Mouse (Mus musculus) lung, postnatal 0 days (tissue): Measurements from ENCODE around the gene Prr22.

Source experiments
- CTCF ChIP-seq: IDR thresholded peaks from 2 replicates; pipeline ENCODE4 v1.5.1; 2016; ENCODE audit warnings: antibody characterized with exemption, mild to moderate bottlenecking
- EP300 ChIP-seq: IDR thresholded peaks from 2 replicates; pipeline ENCODE4 v1.6.1; 2016; ENCODE audit warnings: antibody characterized with exemption, mild to moderate bottlenecking, control low read depth

GRCm38 (mm10) chr17:56765431-56765830 is 4.6 kb upstream of the Prr22 start:
- TF ChIP-seq CTCF (no peak), EP300 (no peak)
